Mouse (Mus musculus) 416B (cell line): ENCODE measurements at regions not wholly inside any gene's neighbourhood (a gene's known extent, or its start where the extent isn't known, plus 50 kb on each side); places are given as distances from the start of the nearest gene placed in this dataset.

Experiments used
- DNase-seq: peaks from one replicate; pipeline ENCODE4 v3.0.0; 2011; ENCODE audit warnings: low read depth

DNA sequence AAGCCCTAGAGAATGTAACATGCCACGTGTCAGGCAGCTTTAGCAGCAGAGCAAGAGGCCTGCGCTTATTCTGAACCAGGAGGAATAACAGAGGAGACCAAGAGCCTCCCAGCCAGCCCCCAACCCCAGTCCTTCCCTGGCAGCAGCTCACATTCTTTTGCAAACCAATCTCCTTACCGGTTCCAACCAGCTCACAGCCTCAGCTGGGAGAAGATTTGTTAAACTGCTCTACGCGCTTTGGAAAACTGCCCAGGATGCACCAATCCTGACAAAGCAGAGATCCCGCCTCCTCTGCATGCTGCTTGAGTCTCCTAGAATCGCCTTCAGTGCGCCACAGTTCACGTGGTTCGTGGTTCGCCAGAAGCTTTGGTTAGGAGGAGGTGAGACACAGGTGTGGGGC is 51.8 kb downstream of the Gm9376 start:
- DNase-seq = no peak

- no peak for DNase-seq
Observed at GRCm38 (mm10) chr14:118320101-118320500, 53.3 kb downstream of the Gm9376 start.

GRCm38 (mm10) chr14:118321083-118321482 is 54.3 kb downstream of the Gm9376 start:
- no peak for DNase-seq

DNA sequence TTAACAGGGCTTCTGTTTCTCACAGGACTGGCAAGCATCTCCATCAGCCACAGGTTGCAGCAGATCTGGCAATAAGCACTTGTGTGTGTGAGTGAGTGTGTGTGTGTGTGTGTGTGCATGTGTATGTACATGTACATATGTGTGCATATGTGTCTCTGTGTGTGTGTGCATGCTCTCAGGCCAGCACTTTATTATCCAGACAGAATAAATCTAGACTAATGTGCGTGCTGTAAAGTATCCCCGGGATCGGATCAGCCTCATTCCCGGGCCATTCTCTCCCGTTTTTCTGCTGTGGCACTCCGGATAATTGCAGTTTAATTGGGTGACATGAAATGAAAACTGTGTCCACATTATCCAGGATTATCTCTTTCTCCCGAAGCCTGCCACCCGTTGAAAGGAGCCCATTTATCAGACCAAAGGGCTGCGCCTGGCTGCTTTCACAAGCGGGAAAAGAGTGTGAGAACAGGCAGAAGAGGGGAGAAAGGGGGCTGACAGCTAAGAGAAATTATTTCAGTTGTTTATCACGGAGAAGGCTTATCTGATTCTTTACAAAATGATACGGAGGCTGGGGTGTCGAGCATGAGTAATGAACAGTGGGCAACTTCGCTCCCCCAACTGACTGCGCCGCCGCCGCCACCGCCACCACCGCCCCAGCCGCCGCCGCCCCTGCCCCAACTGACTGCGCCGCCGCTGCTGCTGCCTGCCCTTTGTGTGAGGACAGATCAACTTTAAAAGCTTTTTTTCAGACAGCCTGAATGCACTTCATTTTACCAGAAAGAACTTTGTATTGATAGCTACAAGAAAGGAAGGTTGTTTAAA is 55.5 kb downstream of the Gm9376 start:
- no peak for DNase-seq

DNA sequence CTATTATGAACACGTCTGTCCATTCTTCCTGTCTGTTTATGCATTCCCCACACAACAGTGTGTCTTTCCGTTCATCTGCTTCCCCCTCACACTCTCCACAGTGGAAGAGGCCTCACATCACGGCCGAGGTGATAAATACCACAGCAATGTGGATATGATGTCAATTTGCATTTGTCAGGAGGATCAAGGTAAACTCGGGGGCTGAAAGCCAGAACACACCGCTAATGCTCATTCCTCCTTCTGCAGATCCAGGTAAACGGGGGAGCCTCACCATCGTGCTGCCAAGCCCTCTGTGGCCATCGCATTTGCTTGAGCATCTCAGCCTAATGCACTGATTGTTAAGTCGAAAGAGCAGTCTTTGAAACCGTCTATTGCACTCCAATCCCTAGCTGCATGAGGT is 56.1 kb downstream of the Gm9376 start:
- DNase-seq = no peak

DNA sequence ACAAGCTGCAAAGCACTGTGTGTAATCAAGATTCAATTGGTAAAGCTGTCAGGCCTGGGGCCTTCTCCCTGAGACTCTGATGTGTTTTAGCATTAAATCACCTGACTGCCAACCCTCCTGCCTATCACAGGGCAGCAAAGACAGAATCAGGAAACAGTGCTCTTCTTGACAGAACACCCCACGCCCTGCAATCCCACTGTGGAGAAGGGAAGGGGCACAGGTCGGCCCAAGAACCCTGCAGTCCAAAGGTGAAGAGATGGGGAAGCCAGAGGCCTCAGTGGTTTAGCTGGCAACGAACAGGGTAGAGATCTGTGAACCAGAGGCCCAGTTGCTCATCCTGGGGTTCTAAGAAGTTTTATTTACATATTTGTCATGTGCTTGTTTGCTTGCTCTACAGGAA is 71.3 kb downstream of the Gm9376 start:
- no peak for DNase-seq

DNA sequence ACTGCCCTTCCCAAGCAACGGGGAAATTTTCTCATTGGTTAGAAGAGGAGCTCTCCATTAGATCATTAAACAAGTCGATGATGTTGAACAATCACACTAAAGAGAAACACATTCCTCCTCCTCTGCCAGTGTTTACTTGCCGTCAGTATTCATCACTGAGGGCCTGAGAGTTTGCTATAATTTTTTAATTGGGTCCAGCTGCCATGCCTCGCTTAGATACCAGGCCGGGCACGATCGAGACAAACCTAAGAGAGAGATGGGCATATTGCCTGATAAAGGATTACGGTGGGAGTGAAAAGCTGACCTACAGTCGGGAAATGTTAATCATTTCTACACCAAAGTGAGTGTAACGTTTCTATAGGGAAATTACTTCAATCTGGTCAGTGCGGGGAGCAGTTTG is 96.2 kb downstream of the Gm9376 start:
- no peak for DNase-seq

DNA sequence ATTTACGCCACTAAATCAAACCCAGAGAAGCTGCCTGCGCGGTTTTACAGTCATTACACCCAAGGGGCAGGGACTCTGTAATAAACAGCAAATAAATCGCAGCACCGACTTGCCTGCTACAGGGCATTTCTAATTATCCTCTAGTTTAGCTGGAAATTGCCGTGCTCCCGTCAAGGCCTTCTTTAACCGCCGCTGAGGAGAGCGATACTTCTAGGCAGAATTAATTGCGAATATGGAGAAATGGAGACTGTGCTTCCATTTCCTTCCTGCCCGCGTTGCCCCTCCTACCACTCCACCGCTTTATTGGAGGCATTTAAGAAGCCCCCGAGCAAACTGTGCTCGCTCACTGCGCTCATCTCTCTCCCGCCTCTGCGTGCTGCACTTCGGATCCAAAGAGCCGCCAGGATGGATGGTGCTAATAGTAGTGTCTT is 96.6 kb downstream of the Gm9376 start:
- no peak for DNase-seq

DNA sequence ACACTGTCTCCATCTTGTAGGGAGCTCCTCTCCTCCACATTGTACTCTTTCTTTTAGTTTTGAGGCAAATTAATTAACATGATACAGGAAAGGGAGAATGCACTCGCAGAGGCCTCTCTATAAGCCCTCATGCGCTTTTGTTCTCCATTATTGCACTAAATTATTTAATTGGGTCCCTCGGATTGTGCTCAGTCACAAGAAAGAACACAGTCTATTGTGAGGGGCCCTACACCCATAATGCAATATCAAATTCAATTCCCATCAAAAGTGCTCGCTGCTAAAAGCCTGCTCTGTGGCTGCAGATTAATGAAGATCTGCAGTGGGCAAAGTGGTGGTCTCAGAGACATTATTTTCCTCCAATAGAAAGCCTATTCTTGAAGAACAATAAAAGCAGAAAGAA is 99.8 kb downstream of the Gm9376 start:
- no peak for DNase-seq

GRCm38 (mm10) chr14:118368619-118369431 is 102.1 kb downstream of the Gm9376 start:
- no peak for DNase-seq

- DNase-seq = peak; percentile 92
Observed at GRCm38 (mm10) chr14:118371336-118371735, 104.6 kb downstream of the Gm9376 start.

GRCm38 (mm10) chr14:118374819-118375520 is 108.2 kb downstream of the Gm9376 start:
- DNase-seq = no peak

GRCm38 (mm10) chr14:118375641-118376040 is 108.9 kb downstream of the Gm9376 start:
- DNase-seq = no peak

DNA sequence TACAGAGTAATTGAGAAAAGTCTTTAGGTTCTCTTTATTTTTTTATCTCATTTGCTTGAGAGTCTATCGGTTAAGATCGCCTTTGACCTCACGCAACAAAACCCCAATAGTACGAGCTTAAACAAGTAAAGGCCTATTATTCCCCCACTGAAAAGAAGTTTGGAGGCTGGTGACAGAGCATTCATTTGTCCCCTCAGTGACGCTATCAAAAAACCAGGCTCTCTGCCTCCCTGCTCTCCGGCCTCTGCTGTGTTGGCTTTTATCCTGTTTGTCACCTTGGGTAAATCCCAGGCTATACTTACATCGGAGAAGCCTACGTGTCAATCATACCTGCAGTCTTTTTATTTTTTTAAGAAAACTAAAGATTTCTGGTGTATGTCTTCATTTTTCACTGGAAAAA is 112.9 kb downstream of the Gm9376 start:
- DNase-seq = no peak

- DNase-seq = peak; percentile 57
Observed at GRCm38 (mm10) chr14:118385529-118385932, 118.8 kb downstream of the Gm9376 start.

DNA sequence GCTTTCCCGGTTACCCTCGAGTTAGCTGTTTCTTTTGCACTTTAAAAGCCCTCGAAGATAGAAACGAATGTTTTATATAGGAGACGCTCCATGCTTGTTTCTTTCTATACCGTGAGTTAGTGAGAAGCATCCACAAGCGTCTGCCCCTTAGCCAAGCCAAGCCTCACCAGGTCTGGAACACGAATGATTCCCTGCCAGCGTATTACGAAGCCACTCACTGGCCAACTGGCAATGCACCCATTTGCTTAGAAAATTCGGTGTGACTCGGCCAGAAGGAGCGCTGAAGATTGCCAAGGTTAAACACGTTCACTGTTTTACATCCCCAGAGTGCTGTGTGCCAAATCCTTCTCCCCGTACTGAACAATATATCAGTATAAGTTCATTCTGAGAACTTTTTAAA is 121.3 kb downstream of the Gm9376 start:
- DNase-seq = no peak

- DNase-seq = no peak
Observed at GRCm38 (mm10) chr14:118390790-118391189, 124.0 kb downstream of the Gm9376 start.

DNA sequence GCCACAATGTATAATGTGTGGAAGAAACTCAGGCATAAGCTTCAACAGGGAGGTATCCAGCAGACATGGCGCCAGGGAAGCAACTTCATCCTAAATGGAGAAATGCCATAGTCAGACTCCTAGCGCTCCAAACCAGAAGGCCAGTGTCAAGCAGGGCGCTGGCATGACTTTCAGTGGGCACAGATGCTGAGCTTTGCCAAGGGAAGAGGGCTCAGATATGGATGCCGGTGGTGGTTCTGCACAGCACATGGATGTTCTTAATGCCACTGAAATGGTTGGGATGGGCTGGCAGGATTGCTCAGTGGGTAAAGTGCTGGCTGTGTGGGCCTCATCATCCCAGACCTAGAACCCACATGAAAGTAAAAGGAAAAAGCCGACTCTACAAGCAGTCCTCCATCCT is 124.8 kb downstream of the Gm9376 start:
- no peak for DNase-seq

GRCm38 (mm10) chr14:118393676-118394075 is 126.9 kb downstream of the Gm9376 start:
- DNase-seq = no peak

DNA sequence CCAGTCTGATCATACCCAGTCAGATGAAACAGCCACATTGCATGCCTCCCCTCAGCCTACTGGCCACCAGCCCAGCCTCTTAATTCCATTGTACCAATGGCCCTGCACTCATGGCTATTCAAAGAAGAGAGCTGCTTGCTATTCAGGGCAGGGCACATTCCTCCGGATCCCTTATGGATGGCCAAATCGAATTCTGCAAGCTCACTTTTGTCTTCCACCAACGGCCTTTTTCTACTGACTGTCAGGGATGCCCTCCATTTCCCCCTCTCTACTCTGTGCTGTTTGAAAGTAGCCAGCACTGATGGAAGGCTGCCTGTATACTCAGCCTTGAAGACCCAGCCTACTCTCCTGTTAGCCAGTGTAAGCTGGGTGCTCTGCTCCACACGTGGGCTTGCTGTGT is 147.5 kb downstream of the Gm9376 start:
- no peak for DNase-seq

- DNase-seq = no peak
Observed at GRCm38 (mm10) chr14:118416163-118416562, 149.4 kb downstream of the Gm9376 start.

DNA sequence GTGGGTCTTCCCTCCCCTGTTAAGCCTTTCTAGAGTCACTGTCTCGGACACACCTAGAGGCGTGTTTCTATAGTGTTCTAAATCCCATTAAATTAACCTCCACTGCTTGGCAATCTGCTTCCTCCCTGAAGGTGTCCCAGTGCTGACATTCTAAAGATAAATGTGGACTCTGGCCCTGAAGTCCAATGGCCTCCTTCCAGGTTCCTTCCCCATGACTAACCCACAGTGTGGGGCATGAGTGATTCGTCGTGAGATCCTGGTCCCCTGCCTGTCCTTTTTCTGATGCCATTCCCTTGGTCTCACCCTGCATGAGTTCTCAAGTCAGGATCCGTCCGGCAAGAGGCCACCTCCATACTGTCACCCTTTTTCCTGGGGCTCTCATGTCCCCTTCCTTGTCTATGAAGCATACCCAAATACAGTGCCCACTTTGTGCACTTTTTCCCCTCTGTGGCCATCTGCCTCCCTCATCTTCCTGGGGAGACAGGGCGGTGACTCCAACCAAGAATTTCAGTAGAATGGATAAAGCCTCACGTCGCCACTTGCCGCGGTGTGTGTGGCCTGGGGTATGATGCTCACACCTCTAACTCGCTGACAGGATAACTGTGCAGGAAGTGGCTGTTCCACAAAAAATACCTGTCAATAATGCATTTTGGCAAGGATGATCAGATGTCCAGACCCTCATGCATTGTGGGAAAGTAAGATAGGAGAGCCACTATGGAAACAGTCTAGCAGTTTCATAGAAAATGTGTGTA is 152.9 kb downstream of the Gm9376 start:
- no peak for DNase-seq
